Mouse (Mus musculus) CD8-positive naive resting alpha-beta T cell, adult 57 days (primary cell): ENCODE measurements around the gene Bloc1s1. TPM values are rescaled to one million over a fixed set of nuclear protein-coding genes. Genes with fewer than 3 reads are reported as not detected.

ENCODE experiments used
- total RNA-seq: library from RNA; stranded (reverse); gene quantifications from one replicate; pipeline ENCODE4 v1.2.4, GENCODE M21; 2023

Bloc1s1 gene
- 54.5 TPM for total RNA-seq

GRCm38 (mm10) chr10:128923935-128924334 is at the start of gene Bloc1s1:
TSS of gene Bloc1s1 (minus strand) at chr10:128924035.

DNA sequence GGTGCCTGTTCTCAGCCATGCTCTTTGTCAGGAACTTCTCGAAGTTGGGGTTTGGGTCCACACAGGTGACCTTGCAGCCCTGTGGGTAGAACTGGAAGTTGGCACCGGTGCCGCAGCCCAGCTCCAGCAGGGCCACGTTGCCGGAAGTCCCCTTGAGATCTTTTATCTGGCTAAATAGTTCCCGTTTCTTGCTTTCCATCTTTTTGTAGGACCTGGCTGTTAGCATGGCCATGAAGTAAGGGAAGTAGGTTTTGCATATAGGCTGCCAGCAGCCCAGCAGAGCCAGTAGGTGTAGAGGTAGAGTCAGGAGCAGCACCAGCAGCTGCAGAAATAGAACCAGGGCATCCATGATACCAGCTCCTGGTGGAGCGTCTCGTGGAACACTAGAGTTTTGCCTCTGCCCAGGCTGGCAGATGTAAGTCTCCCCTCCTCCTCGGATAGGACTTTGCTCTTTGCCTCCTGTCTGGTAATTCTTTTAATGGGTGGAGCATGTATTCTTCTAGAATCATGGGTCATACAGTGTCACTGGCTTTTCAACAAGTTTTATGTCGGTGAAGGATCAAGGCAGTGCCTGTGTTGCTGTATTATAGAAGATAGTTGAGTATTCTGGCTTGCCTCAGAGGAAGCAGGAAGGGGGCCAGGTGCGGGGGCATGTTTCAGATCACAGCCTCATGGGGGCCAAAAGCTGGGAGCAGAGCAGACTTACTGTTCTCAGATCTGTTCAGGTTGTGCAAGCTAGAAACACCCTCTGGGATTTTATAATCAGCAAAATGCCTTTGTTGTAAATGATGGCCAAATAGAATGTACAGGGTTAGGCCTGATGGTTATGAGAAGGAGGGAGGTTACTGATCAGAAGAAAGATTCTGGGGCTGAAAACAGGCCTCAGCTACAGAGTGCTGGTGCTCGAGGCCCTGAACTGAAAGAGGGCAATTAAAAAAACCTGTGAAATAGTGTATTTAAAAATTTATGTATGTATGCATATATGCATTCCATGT is 37.1 kb upstream of the Bloc1s1 start, which contains the start of gene Mettl7b:
TSS of gene Mettl7b (minus strand) at position 399 of the 995 bp plus-strand sequence.

DNA sequence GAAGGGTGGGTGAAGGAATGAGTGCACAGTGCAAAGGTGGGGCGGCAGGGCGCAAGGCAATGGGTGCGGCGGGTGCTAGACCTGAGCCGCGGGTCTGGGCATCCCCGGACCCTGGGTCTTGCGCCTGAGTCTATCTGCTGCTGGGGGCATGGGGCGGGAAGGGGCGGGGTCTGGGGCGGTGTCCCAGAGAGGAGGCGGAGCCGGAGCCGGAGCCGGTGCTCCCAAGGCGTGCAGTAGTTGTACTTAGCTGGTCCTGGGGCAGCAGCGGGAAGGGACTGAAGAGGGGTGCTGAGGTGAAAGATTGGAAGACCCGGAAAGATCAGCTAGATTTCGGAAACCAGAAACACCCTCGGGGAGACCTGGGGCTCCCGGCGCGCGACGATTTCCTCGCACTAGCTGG is 9.7 kb upstream of the Bloc1s1 start, which contains the start of gene Itga7:
TSS of gene Itga7 (plus strand) at position 245 of the 400 bp plus-strand sequence.

GRCm38 (mm10) chr10:128922822-128923012 is 1.1 kb downstream of the Bloc1s1 start, which contains the start of gene Rdh5:
TSS of gene Rdh5 (minus strand) at chr10:128922888.

DNA sequence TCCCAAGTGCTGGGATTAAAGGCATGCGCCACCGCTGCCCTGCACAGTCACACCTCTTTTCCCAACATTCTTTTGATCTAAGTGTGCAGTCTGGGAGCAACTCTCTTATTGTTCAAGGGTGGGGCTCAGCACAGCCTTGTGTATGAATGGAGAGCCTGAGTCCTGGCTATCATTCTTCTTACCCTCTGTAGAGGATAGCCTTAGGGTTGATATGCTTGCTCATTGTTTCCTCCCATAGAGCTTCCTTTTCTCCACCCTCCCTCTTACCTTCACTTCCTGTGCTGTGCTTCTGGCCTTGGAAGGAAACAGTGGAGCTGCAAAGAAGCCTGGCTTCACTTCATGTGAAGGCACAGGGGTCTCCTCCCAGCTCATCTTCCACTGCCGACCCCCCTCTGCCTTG is 23.1 kb downstream of the Bloc1s1 start, which contains the start of gene Cd63:
TSS of gene Cd63 (plus strand) at position 292 of the 400 bp plus-strand sequence.

DNA sequence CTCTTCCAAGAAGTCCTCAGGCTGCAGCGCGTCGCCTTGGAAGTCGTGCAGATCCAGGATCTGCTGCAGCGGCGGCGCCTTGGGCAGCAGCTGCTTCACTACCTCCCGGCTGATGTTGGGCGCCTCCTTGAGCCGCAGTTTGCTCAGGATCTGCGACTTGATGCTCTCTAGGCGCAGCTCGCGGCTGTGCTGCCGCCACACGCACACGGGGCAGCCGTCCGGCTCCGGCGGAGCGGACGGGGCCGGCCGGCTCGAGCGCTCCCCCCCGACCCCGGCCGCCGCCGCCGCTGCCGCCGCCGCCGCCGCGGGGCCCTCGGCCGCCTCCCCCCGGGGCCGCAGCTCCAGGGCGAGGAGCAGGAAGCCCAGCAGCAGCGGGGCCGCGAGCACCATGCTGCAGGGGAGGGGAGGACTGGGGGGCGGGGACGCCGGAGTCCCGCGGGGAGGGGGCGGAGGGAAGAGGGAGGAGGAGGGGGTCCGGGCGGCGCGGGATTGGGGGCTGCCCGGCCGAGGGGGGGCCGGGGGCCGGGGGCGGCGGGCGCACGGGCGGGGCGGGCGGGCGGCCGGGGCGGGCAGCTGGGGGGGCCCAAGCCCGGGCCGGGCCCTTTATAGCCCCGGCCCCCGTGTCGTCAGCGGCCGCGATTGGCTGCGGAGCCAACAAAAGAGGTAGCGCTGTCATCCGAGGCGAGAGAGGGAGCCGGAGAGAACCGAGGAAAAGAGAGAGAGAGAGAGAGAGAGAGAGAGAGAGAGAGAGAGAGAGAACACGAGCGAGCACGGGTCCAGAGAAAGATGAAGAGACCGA is 32.3 kb downstream of the Bloc1s1 start, which contains the start of gene Gdf11:
TSS of gene Gdf11 (minus strand) at position 423 of the 799 bp plus-strand sequence.

Other genes with a start within 250 kb of the Bloc1s1 start
- gene Suox, start 250.0 kb downstream of the Bloc1s1 start, total RNA-seq = 10.3 TPM
- gene Rab5b, start 227.8 kb downstream of the Bloc1s1 start, total RNA-seq = 32.0 TPM
- gene Pmel, start 219.8 kb downstream of the Bloc1s1 start, total RNA-seq = not detected
- 21.7 TPM for gene Cdk2, start 219.0 kb downstream of the Bloc1s1 start, total RNA-seq
- gene Dgka, start 179.2 kb downstream of the Bloc1s1 start, total RNA-seq = 775 TPM
- 81.7 TPM for gene Pym1, start 176.1 kb downstream of the Bloc1s1 start, total RNA-seq
- 0.24 TPM for gene Mmp19, start 133.1 kb downstream of the Bloc1s1 start, total RNA-seq
- gene Dnajc14, start 120.0 kb downstream of the Bloc1s1 start, total RNA-seq = 56.7 TPM
- gene Tmem198b, start 119.7 kb downstream of the Bloc1s1 start, total RNA-seq = 10.0 TPM
- 61.5 TPM for gene Sarnp, start 106.7 kb downstream of the Bloc1s1 start, total RNA-seq
- 23.2 TPM for gene Ormdl2, start 102.4 kb downstream of the Bloc1s1 start, total RNA-seq
- gene Gdf11, start 32.3 kb downstream of the Bloc1s1 start, total RNA-seq = 6.6 TPM
- gene Cd63, start 23.0 kb downstream of the Bloc1s1 start, total RNA-seq = 0.52 TPM
- gene Rdh5, start 1.1 kb downstream of the Bloc1s1 start, total RNA-seq = 7.5 TPM
- gene Itga7, start 9.8 kb upstream of the Bloc1s1 start, total RNA-seq = 3.3 TPM
- not detected for gene Mettl7b, start 37.0 kb upstream of the Bloc1s1 start, total RNA-seq
- gene Olfr9, start 65.4 kb upstream of the Bloc1s1 start, total RNA-seq = 4.0 TPM
- gene Olfr763, start 86.8 kb upstream of the Bloc1s1 start, total RNA-seq = 1.0 TPM
- not detected for gene Olfr764-ps1, start 115.9 kb upstream of the Bloc1s1 start, total RNA-seq
- not detected for gene Olfr765, start 126.0 kb upstream of the Bloc1s1 start, total RNA-seq
- gene Olfr766-ps1, start 144.9 kb upstream of the Bloc1s1 start, total RNA-seq = not detected
- not detected for gene Olfr767, start 158.9 kb upstream of the Bloc1s1 start, total RNA-seq
- gene Olfr768, start 175.3 kb upstream of the Bloc1s1 start, total RNA-seq = not detected
- not detected for gene Olfr769, start 193.8 kb upstream of the Bloc1s1 start, total RNA-seq
- not detected for gene Olfr770, start 215.0 kb upstream of the Bloc1s1 start, total RNA-seq
- gene Olfr771, start 240.7 kb upstream of the Bloc1s1 start, total RNA-seq = not detected